25 mouse cellular contexts compared by ENCODE assay signal in genomic region chr2:106623680-106624079, GRCm38 (mm10).
DNase-seq lines count a peak whose midpoint lies in the region; ATAC-seq and TF ChIP-seq lines count a peak whose summit lies in the region.
"Had no signal": no experiment of that assay in that cellular context is flagged by ENCODE, and none has a peak within 500 bp of the region (broad histone marks: within the 10 kb centered on the region; RNA-seq: fewer than 3 reads in every experiment).

No protein-coding gene starts in this region.

- 69% methylated on average over 2 of the region's 2 CpGs for WGBS in forebrain, embryonic 13.5 days

- ATAC-seq in forebrain, embryonic 13.5 days = no peak
- ATAC-seq: CD4-positive, CD25-positive, alpha-beta regulatory T cell, adult 4 months; forebrain, embryonic 15.5 days; forebrain, postnatal 0 days had no signal

- 0 out of 2 replicates have a peak, but pooled peaks have one; percentile 3 for TF ChIP-seq EP300 in ES-Bruce4 (IDR thresholded peaks at IDR 0.05; ENCODE audit: insufficient read depth, low read depth, low read length)

- H3K27me3 ChIP-seq in ES-Bruce4 (ENCODE audit: control insufficient read depth, insufficient read depth, low read length, poor library complexity, severe bottlenecking) = no peaks in the 10 kb centered on the region
- no peaks in the 10 kb centered on the region for H3K27me3 ChIP-seq in forebrain, embryonic 13.5 days
- H3K27me3 ChIP-seq: CH12.LX; embryonic facial prominence, embryonic 13.5 days; embryonic facial prominence, embryonic 15.5 days; forebrain, embryonic 12.5 days; forebrain, embryonic 15.5 days had no signal

- H3K9me3 ChIP-seq in ES-Bruce4 (replicated peaks; ENCODE audit: control insufficient read depth, insufficient read depth, low read length, poor library complexity, severe bottlenecking) (no peaks in the 10 kb centered on the region), ES-E14 (ENCODE audit: control insufficient read depth, insufficient read depth, low read depth, low read length) (no peaks in the 10 kb centered on the region)
- no peaks in the 10 kb centered on the region for H3K9me3 ChIP-seq in forebrain, embryonic 13.5 days (replicated peaks)
- H3K9me3 ChIP-seq: embryonic facial prominence, embryonic 13.5 days; embryonic facial prominence, embryonic 15.5 days; forebrain, embryonic 10.5 days; forebrain, embryonic 12.5 days; forebrain, embryonic 15.5 days had no signal

- no peak overlapping the region for H3K4me2 ChIP-seq in forebrain, embryonic 13.5 days
- H3K4me2 ChIP-seq: embryonic facial prominence, embryonic 13.5 days; embryonic facial prominence, embryonic 15.5 days; forebrain, embryonic 12.5 days; forebrain, embryonic 15.5 days had no signal

- no peak overlapping the region for H3K27ac ChIP-seq in ES-Bruce4 (ENCODE audit: insufficient read depth, low read length)
- H3K27ac ChIP-seq in ES-E14 (ENCODE audit: insufficient read depth, low read depth, low read length, poor library complexity, severe bottlenecking) = no peak overlapping the region
- no peak overlapping the region for H3K27ac ChIP-seq in forebrain, embryonic 13.5 days
- H3K27ac ChIP-seq: embryonic facial prominence, embryonic 13.5 days; embryonic facial prominence, embryonic 15.5 days; forebrain, embryonic 10.5 days; forebrain, embryonic 12.5 days; forebrain, embryonic 15.5 days had no signal

- peaks cover 3% of the 10 kb centered on the region for H3K4me1 ChIP-seq in ES-Bruce4 (ENCODE audit: control insufficient read depth, insufficient read depth, low read length)
- H3K4me1 ChIP-seq in ES-E14 (ENCODE audit: control insufficient read depth in 2 of 2, insufficient read depth in 2 of 2, low read length in 2 of 2, poor library complexity in 1 of 2) = 0 out of 4 replicates have a peak, but pooled peaks cover 2% of the 10 kb centered on the region in 2 experiments
- no peaks in the 10 kb centered on the region for H3K4me1 ChIP-seq in forebrain, embryonic 13.5 days
- H3K4me1 ChIP-seq: embryonic facial prominence, embryonic 13.5 days; embryonic facial prominence, embryonic 15.5 days; forebrain, embryonic 10.5 days; forebrain, embryonic 12.5 days; forebrain, embryonic 15.5 days had no signal

- H3K9ac ChIP-seq in ES-Bruce4 (ENCODE audit: low read depth, poor library complexity, severe bottlenecking) (no peak overlapping the region), ES-E14 (ENCODE audit: insufficient read depth, low read depth, low read length, poor library complexity, severe bottlenecking) (no peak overlapping the region)
- no peak overlapping the region for H3K9ac ChIP-seq in forebrain, embryonic 13.5 days
- H3K9ac ChIP-seq: embryonic facial prominence, embryonic 13.5 days; embryonic facial prominence, embryonic 15.5 days; forebrain, embryonic 12.5 days; forebrain, embryonic 15.5 days; forebrain, postnatal 0 days had no signal

- DNase-seq in ES-E14 (ENCODE audit: low read depth, low spot score) = peak; percentile 17
- DNase-seq in ZHBTc4 (ENCODE audit: low read depth, low spot score) = peak; percentile 63
- no peak for DNase-seq in spleen, postnatal 14 days (ENCODE audit: low spot score in 2 of 2)
- DNase-seq: adrenal gland, adult 2 months; adrenal gland, postnatal 10 days; adrenal gland, postnatal 25 days; B cell, adult 2 months; cerebellum, adult 11 months; cerebellum, adult 18-20 months; cerebellum, adult 8-10 months; cerebellum, adult 9-11 months; cerebellum, postnatal 14 days; cerebellum, postnatal 36 days; embryo, embryonic 11 days; forebrain, postnatal 0 days had no signal

- in situ Hi-C loops in ES-E14 (cut with MboI; ENCODE audit: low sequenced_read_pairs in 2 of 2, unreplicated experiment in 2 of 2) = no loop called here

- H3K4me3 ChIP-seq in ES-Bruce4 (ENCODE audit: low read depth, low read length) = no peak overlapping the region
- H3K4me3 ChIP-seq in ES-E14 (ENCODE audit: insufficient read depth in 1 of 2, low read depth in 1 of 2, low read length in 2 of 2, poor library complexity in 1 of 2, severe bottlenecking in 1 of 2) = no peak overlapping the region
- H3K4me3 ChIP-seq in forebrain, embryonic 13.5 days = no peak overlapping the region
- H3K4me3 ChIP-seq: embryonic facial prominence, embryonic 13.5 days; embryonic facial prominence, embryonic 15.5 days; erythroblast, embryonic 14.5 days; forebrain, embryonic 10.5 days; forebrain, embryonic 12.5 days; forebrain, embryonic 15.5 days had no signal

- TF ChIP-seq CTCF in ES-Bruce4 (IDR thresholded peaks at IDR 0.05; ENCODE audit: low read depth, low read length) = no peak

- H3K36me3 ChIP-seq in ES-Bruce4 (ENCODE audit: control insufficient read depth, insufficient read depth, low read length, poor library complexity, severe bottlenecking) = no peaks in the 10 kb centered on the region
- no peaks in the 10 kb centered on the region for H3K36me3 ChIP-seq in ES-E14 (ENCODE audit: control insufficient read depth, insufficient read depth, low read length, poor library complexity, severe bottlenecking)
- H3K36me3 ChIP-seq in forebrain, embryonic 13.5 days (ENCODE audit: poor library complexity, severe bottlenecking) = no peaks in the 10 kb centered on the region
- H3K36me3 ChIP-seq: embryonic facial prominence, embryonic 13.5 days; embryonic facial prominence, embryonic 15.5 days; forebrain, embryonic 10.5 days; forebrain, embryonic 12.5 days; forebrain, embryonic 15.5 days had no signal

- TF ChIP-seq POLR2A in ES-Bruce4 (IDR thresholded peaks at IDR 0.05; ENCODE audit: insufficient read depth, low read length) = no peak

TF ChIP-seq in ES-E14, 5 proteins besides CTCF, POLR2A, EP300 and RAD21:
- TF ChIP-seq MAFK (IDR thresholded peaks at IDR 0.05; ENCODE audit: insufficient read depth, low read depth, low read length) (no peak), CHD2 (IDR thresholded peaks at IDR 0.05; ENCODE audit: low read depth, low read length) (no peak), ZNF384 (IDR thresholded peaks at IDR 0.05; ENCODE audit: low read depth, low read length) (no peak), HCFC1 (IDR thresholded peaks at IDR 0.05; ENCODE audit: borderline replicate concordance, insufficient read depth, low read length) (no peak), ZC3H11A (IDR thresholded peaks at IDR 0.05; ENCODE audit: borderline replicate concordance, low read depth, low read length) (no peak)

Comparison
In these comparisons a context has a peak if more than half of its experiments do, and no peak if none do; other contexts are left out.
1. DNase-seq: peak in ES-E14 (single experiment) and ZHBTc4 (single experiment); none in spleen, postnatal 14 days (0 of 2).